8 mouse cellular contexts compared by ENCODE assay signal in genomic region chr11:102227270-102228190, GRCm38 (mm10). TPM values are rescaled to one million over a fixed set of nuclear protein-coding genes. Genes with fewer than 3 reads are reported as not detected.
DNase-seq lines count a peak whose midpoint lies in the region; ATAC-seq and TF ChIP-seq lines count a peak whose summit lies in the region.

No protein-coding gene starts in this region.

- TF ChIP-seq CTCF in kidney, adult 2 months (conservative IDR thresholded peaks at IDR 0.05; ENCODE audit: insufficient read depth, insufficient read length, low read depth, low read length): no peak
- TF ChIP-seq CTCF in midbrain, postnatal 0 days (IDR thresholded peaks at IDR 0.05): no peak

- no peaks in the 10 kb centered on the region for H3K9me3 ChIP-seq in hindbrain, embryonic 13.5 days
- no peaks in the 10 kb centered on the region for H3K9me3 ChIP-seq in midbrain, postnatal 0 days (ENCODE audit: low read length)

- H3K27me3 ChIP-seq in kidney, adult 2 months (replicated peaks; ENCODE audit: control insufficient read depth, insufficient read depth, low read length): no peaks in the 10 kb centered on the region
- H3K27me3 ChIP-seq in hindbrain, embryonic 13.5 days: no peaks in the 10 kb centered on the region
- no peaks in the 10 kb centered on the region for H3K27me3 ChIP-seq in midbrain, postnatal 0 days (ENCODE audit: insufficient read depth, low read length)

- H3K36me3 ChIP-seq in kidney, adult 2 months (ENCODE audit: control insufficient read depth, insufficient read depth, low read length): no peaks in the 10 kb centered on the region
- H3K36me3 ChIP-seq in hindbrain, embryonic 13.5 days: peaks cover 16% of the 10 kb centered on the region; the same call in 1 of the 2 replicates
- peaks cover 3% of the 10 kb centered on the region; the same call in 1 of the 2 replicates for H3K36me3 ChIP-seq in midbrain, postnatal 0 days (ENCODE audit: insufficient read depth, low read length)

- DNase-seq in kidney, adult 2 months: no peak
- DNase-seq in kidney, adult 8-10 months: no peak
- peak; percentile 63 for DNase-seq in embryo, embryonic 10.5 days (ENCODE audit: low spot score)
- peak; percentile 60 for DNase-seq in midbrain, postnatal 0 days (ENCODE audit: low spot score)
- DNase-seq in adipocyte (ENCODE audit: low spot score): no peak
- DNase-seq in thymus, postnatal 14 days: no peak
- DNase-seq in frontal cortex, postnatal 25 days (ENCODE audit: low spot score in 2 of 2): no peak

- WGBS in kidney, adult 2 months: 61% methylated on average over 12 of the region's 12 CpGs
- WGBS in hindbrain, embryonic 13.5 days: 6% methylated on average over 12 of the region's 12 CpGs
- WGBS in midbrain, postnatal 0 days: 14% methylated on average over 12 of the region's 12 CpGs

- peak overlapping the region; percentile 93 for H3K9ac ChIP-seq in hindbrain, embryonic 13.5 days
- H3K9ac ChIP-seq in midbrain, postnatal 0 days (replicated peaks; ENCODE audit: low read length, poor library complexity, severe bottlenecking): peak overlapping the region; percentile 94

- no peak for TF ChIP-seq POLR2A in kidney, adult 2 months (IDR thresholded peaks at IDR 0.05; ENCODE audit: low read depth, low read length)

- ATAC-seq in hindbrain, embryonic 13.5 days (ENCODE audit: low FRiP score): peak; percentile 51
- no peak for ATAC-seq in midbrain, postnatal 0 days (ENCODE audit: low FRiP score)

- peaks cover 12% of the 10 kb centered on the region for H3K4me1 ChIP-seq in kidney, adult 2 months (ENCODE audit: control insufficient read depth, insufficient read depth, low read length)
- peaks cover 73% of the 10 kb centered on the region for H3K4me1 ChIP-seq in hindbrain, embryonic 13.5 days (replicated peaks)
- peaks cover 24% of the 10 kb centered on the region for H3K4me1 ChIP-seq in midbrain, postnatal 0 days (ENCODE audit: insufficient read depth, low read length)

- no peak overlapping the region for H3K27ac ChIP-seq in kidney, adult 2 months (ENCODE audit: insufficient read depth, low read depth, low read length)
- peak overlapping the region; percentile 96 for H3K27ac ChIP-seq in hindbrain, embryonic 13.5 days
- 0 out of 2 replicates have a peak overlapping the region, but pooled peaks have one; percentile 7 for H3K27ac ChIP-seq in midbrain, postnatal 0 days (ENCODE audit: low read depth, low read length)

- peak overlapping the region; percentile 82 for H3K4me2 ChIP-seq in hindbrain, embryonic 13.5 days
- H3K4me2 ChIP-seq in midbrain, postnatal 0 days (ENCODE audit: low read depth, low read length, poor library complexity, severe bottlenecking): peak overlapping the region; percentile 78

- H3K4me3 ChIP-seq in kidney, adult 2 months (ENCODE audit: insufficient read depth, low read depth, low read length): peak overlapping the region; percentile 4; the same call in 1 of the 2 replicates
- peak overlapping the region; percentile 78 for H3K4me3 ChIP-seq in hindbrain, embryonic 13.5 days
- peak overlapping the region; percentile 93 for H3K4me3 ChIP-seq in midbrain, postnatal 0 days (ENCODE audit: low read depth, low read length)

RNA-seq across cellular contexts. Expression of gene Hdac5, which starts 2.4 kb away (rescaled TPM):
- 69.2 TPM in 2 replicates for polyA plus RNA-seq in kidney, adult 2 months (2012; rRNA removed)
- polyA plus RNA-seq in hindbrain, embryonic 13.5 days (2015; fragmentation: Nextera tagmentation; extraction: Ambion mirVana): 82.0 and 85.4 TPM in 2 replicates
- 183 and 263 TPM in 2 replicates for total RNA-seq in midbrain, postnatal 0 days (2014; rRNA removed)
- 61.9 and 65.9 TPM in 2 replicates for polyA plus RNA-seq in midbrain, postnatal 0 days (2015; fragmentation: Nextera tagmentation; extraction: Ambion mirVana)

RNA-seq across cellular contexts. Expression of gene BC030867, which starts 21.2 kb away (rescaled TPM):
- 0.41 and 0.81 TPM in 2 replicates for polyA plus RNA-seq in kidney, adult 2 months (2012; rRNA removed)
- polyA plus RNA-seq in hindbrain, embryonic 13.5 days (2015; fragmentation: Nextera tagmentation; extraction: Ambion mirVana): 3.8 TPM in 2 replicates
- total RNA-seq in midbrain, postnatal 0 days (2014; rRNA removed): 2.1 TPM in 2 replicates
- polyA plus RNA-seq in midbrain, postnatal 0 days (2015; fragmentation: Nextera tagmentation; extraction: Ambion mirVana): 0.53 and 0.60 TPM in 2 replicates

RNA-seq across cellular contexts. Expression of gene G6pc3, which starts 38.1 kb away (rescaled TPM):
- polyA plus RNA-seq in kidney, adult 2 months (2012; rRNA removed): 127 and 138 TPM in 2 replicates
- polyA plus RNA-seq in hindbrain, embryonic 13.5 days (2015; fragmentation: Nextera tagmentation; extraction: Ambion mirVana): 30.0 and 37.2 TPM in 2 replicates
- 43.1 and 68.5 TPM in 2 replicates for total RNA-seq in midbrain, postnatal 0 days (2014; rRNA removed)
- polyA plus RNA-seq in midbrain, postnatal 0 days (2015; fragmentation: Nextera tagmentation; extraction: Ambion mirVana): 42.0 and 48.7 TPM in 2 replicates

RNA-seq across cellular contexts. Expression of gene Asb16, which starts 41.0 kb away (rescaled TPM):
- polyA plus RNA-seq in kidney, adult 2 months (2012; rRNA removed): 0.10 and 0.70 TPM in 2 replicates
- not detected in 2 replicates for polyA plus RNA-seq in hindbrain, embryonic 13.5 days (2015; fragmentation: Nextera tagmentation; extraction: Ambion mirVana)
- total RNA-seq in midbrain, postnatal 0 days (2014; rRNA removed): 2.3 and 2.5 TPM in 2 replicates
- 0.28 and 0.32 TPM in 2 replicates for polyA plus RNA-seq in midbrain, postnatal 0 days (2015; fragmentation: Nextera tagmentation; extraction: Ambion mirVana)

RNA-seq across cellular contexts. Expression of gene Lsm12, which starts 42.4 kb away (rescaled TPM):
- 33.0 and 39.6 TPM in 2 replicates for polyA plus RNA-seq in kidney, adult 2 months (2012; rRNA removed)
- polyA plus RNA-seq in hindbrain, embryonic 13.5 days (2015; fragmentation: Nextera tagmentation; extraction: Ambion mirVana): 144 and 148 TPM in 2 replicates
- 77.7 and 86.2 TPM in 2 replicates for total RNA-seq in midbrain, postnatal 0 days (2014; rRNA removed)
- polyA plus RNA-seq in midbrain, postnatal 0 days (2015; fragmentation: Nextera tagmentation; extraction: Ambion mirVana): 130 and 147 TPM in 2 replicates

Comparison
In these comparisons a context has a peak if more than half of its experiments do, and no peak if none do; other contexts are left out.
1. DNase-seq: peak in embryo, embryonic 10.5 days (single experiment) and midbrain, postnatal 0 days (single experiment); none in kidney, adult 2 months (single experiment), kidney, adult 8-10 months (0 of 2), adipocyte (single experiment), thymus, postnatal 14 days (single experiment) and frontal cortex, postnatal 25 days (0 of 2).
2. H3K4me3 ChIP-seq: peak in every context shown above with its lines; median percentile 93 in midbrain, postnatal 0 days; 78 in hindbrain, embryonic 13.5 days; 4 in kidney, adult 2 months.